Mouse (Mus musculus) stomach, postnatal 0 days (tissue): ENCODE measurements around the gene Eid1. TPM values are rescaled to one million over a fixed set of nuclear protein-coding genes. Genes with fewer than 3 reads are reported as not detected.

Source experiments
- ATAC-seq: fragments of 200-750 bp; cut with Nextera tagmentation; 2 replicates; pipeline ENCODE4 v1.8.0; 2017; ENCODE audit not compliant: low FRiP score, low TSS enrichment
- DNase-seq: peaks from one replicate; pipeline ENCODE4 v3.0.0-alpha.2; 2016; ENCODE audit warnings: low spot score
- H3K27ac ChIP-seq: fragments of 300-500 bp; sonication (generic); replicated peaks from 2 replicates; pipeline ENCODE4 v1.5.1; 2014; ENCODE audit warnings: mild to moderate bottlenecking, control low read depth
- H3K27me3 ChIP-seq: fragments of 300-500 bp; sonication (generic); 2 replicates; pipeline ENCODE4 v1.6.1; 2014; ENCODE audit warnings: low read length; ENCODE audit not compliant: control insufficient read depth, insufficient read depth
- H3K36me3 ChIP-seq: fragments of 300-500 bp; sonication (generic); 2 replicates; pipeline ENCODE4 v1.6.1; 2014; ENCODE audit warnings: low read length, mixed read lengths; ENCODE audit not compliant: control insufficient read depth, insufficient read depth
- H3K4me1 ChIP-seq: fragments of 300-500 bp; sonication (generic); replicated peaks from 2 replicates; pipeline ENCODE4 v1.6.1; 2014; ENCODE audit warnings: antibody characterized with exemption; ENCODE audit not compliant: control insufficient read depth, insufficient read depth
- H3K4me2 ChIP-seq: fragments of 300-500 bp; sonication (generic); replicated peaks from 2 replicates; pipeline ENCODE4 v1.6.1; 2014; ENCODE audit warnings: low read depth, mild to moderate bottlenecking, control low read depth, moderate library complexity
- H3K4me3 ChIP-seq: fragments of 300-500 bp; sonication (generic); 2 replicates; pipeline ENCODE4 v1.5.1; 2014; ENCODE audit warnings: low read depth, low read length, control low read depth
- H3K9ac ChIP-seq: fragments of 300-500 bp; sonication (generic); 2 replicates; pipeline ENCODE4 v1.6.1; 2014; ENCODE audit warnings: mild to moderate bottlenecking, low read length, control low read depth, mixed read lengths
- H3K9me3 ChIP-seq: fragments of 300-500 bp; sonication (generic); 2 replicates; pipeline ENCODE4 v1.6.1; 2016; ENCODE audit warnings: low read length; ENCODE audit not compliant: control insufficient read depth
- CTCF ChIP-seq: IDR thresholded peaks from 2 replicates; pipeline ENCODE4 v1.5.1; 2016; ENCODE audit warnings: antibody characterized with exemption, low read depth, mild to moderate bottlenecking, moderate library complexity
- EP300 ChIP-seq: optimal IDR thresholded peaks from 2 replicates; pipeline ENCODE3; 2016; ENCODE audit warnings: antibody characterized with exemption
- WGBS: fragments of 180-500 bp; shearing (Covaris S2); extraction: QIAGEN DNeasy Blood & Tissue Kit; methylation state at CpG from one replicate; pipeline ENCODE4 v1.1.7; 2014; 5-methylcytosine and 5-hydroxymethylcytosine counted together
- polyA plus RNA-seq: library from polyadenylated mRNA; unstranded; fragments of >200 nt; fragmentation: Nextera tagmentation; extraction: Ambion mirVana; gene quantifications from 2 replicates; pipeline ENCODE4 v1.2.1, GENCODE M21; 2015

Gene Eid1
- polyA plus RNA-seq, 1 experiment from 2014 or later: 97.9 TPM

DNA sequence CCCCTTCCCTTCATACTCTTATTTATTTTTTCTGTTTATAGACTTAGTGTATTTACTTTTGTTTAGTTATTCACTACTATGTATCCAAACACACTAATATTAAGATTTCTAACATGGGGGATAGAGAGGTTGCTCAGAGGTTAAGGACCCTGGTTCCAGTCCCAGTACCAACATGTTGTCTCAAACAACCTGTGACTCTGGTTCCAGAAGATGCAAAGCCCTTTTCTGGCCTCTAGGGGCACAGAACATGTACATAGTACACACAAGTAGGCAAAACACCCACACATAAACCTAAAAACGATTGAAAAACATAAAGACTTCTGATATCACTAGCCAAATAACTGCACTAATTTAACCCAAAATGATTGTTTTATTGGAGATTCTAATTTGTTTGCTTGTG, 2.0 kb upstream of the Eid1 start:
- Histone ChIP-seq H3K9ac (no peak overlapping the region), H3K4me2 (no peak overlapping the region), H3K9me3 (no peaks in the 10 kb centered on the region), H3K4me3 (no peak overlapping the region), H3K27ac (no peak overlapping the region), H3K27me3 (no peaks in the 10 kb centered on the region), H3K36me3 (no peaks in the 10 kb centered on the region), H3K4me1 (no peaks in the 10 kb centered on the region)
- ATAC-seq (no peak), DNase-seq (no peak)
- TF ChIP-seq CTCF (peak; percentile 53), EP300 (no peak)
- 35% methylated on average over 1 of the region's 1 CpGs for WGBS

- Histone ChIP-seq H3K9me3 (no peaks in the 10 kb centered on the region), H3K4me1 (no peaks in the 10 kb centered on the region), H3K27me3 (no peaks in the 10 kb centered on the region), H3K36me3 (no peaks in the 10 kb centered on the region), H3K4me3 (peak overlapping the region; percentile 86), H3K27ac (no peak overlapping the region; the same call in 1 of the 2 replicates), H3K4me2 (peak overlapping the region; percentile 65), H3K9ac (peak overlapping the region; percentile 85)
- WGBS: 22% methylated on average over 8 of the region's 20 CpGs
- no peak for DNase-seq
- no peak; the same call in 1 of the 2 replicates for ATAC-seq
- TF ChIP-seq EP300: no peak
- TF ChIP-seq CTCF: 0 out of 2 replicates have a peak, but pooled peaks have one; percentile 0
Observed at GRCm38 (mm10) chr2:125672568-125672956, 333 bp upstream of the Eid1 start.

DNA sequence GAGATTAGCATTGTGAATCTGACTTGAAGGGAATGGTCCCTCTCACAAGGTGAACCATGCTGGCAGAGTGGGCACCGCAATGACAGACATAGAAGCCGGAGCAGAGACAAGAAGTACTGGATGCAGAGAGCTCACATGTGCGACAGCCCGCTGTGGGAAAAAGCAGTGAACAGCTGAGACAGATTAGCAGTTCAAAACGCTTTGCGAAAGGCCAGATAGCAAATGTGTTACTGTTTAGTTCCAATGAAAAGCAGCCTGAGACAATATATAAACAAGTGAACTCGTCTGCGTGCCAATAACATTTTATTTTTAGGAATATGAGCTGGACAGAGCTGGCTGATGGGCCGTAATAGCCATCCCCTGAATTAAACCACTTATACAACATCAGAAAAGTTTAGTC, 8.9 kb downstream of the Eid1 start:
- no peaks in the 10 kb centered on the region for H3K27me3 ChIP-seq
- H3K36me3 ChIP-seq: no peaks in the 10 kb centered on the region
- no peaks in the 10 kb centered on the region for H3K4me1 ChIP-seq
- DNase-seq: no peak
- H3K9ac ChIP-seq: no peak overlapping the region
- no peak overlapping the region for H3K27ac ChIP-seq
- H3K4me2 ChIP-seq: no peak overlapping the region
- H3K9me3 ChIP-seq: no peaks in the 10 kb centered on the region
- TF ChIP-seq EP300 (no peak), CTCF (no peak)
- peak; percentile 24; the same call in 1 of the 2 replicates for ATAC-seq
- WGBS: 45% methylated on average over 9 of the region's 9 CpGs
- H3K4me3 ChIP-seq: no peak overlapping the region

GRCm38 (mm10) chr2:125683895-125684294, 11.0 kb downstream of the Eid1 start:
- 78% methylated on average over 7 of the region's 7 CpGs for WGBS
- no peaks in the 10 kb centered on the region for H3K36me3 ChIP-seq
- no peaks in the 10 kb centered on the region for H3K9me3 ChIP-seq
- no peak for DNase-seq
- no peak for TF ChIP-seq EP300
- no peak for TF ChIP-seq CTCF
- H3K9ac ChIP-seq: no peak overlapping the region
- no peak for ATAC-seq
- no peaks in the 10 kb centered on the region for H3K27me3 ChIP-seq
- no peak overlapping the region for H3K27ac ChIP-seq
- no peaks in the 10 kb centered on the region for H3K4me1 ChIP-seq
- H3K4me2 ChIP-seq: no peak overlapping the region
- H3K4me3 ChIP-seq: no peak overlapping the region

GRCm38 (mm10) chr2:125684559-125685440, 11.9 kb downstream of the Eid1 start:
- Histone ChIP-seq H3K27me3 (no peaks in the 10 kb centered on the region), H3K9me3 (no peaks in the 10 kb centered on the region), H3K4me3 (no peak overlapping the region), H3K36me3 (no peaks in the 10 kb centered on the region), H3K27ac (no peak overlapping the region), H3K9ac (no peak overlapping the region), H3K4me1 (no peaks in the 10 kb centered on the region), H3K4me2 (no peak overlapping the region)
- no peak for TF ChIP-seq EP300
- TF ChIP-seq CTCF: no peak
- DNase-seq (no peak), ATAC-seq (no peak)
- 52% methylated on average over 10 of the region's 10 CpGs for WGBS
